Mouse (Mus musculus): ENCODE data around the gene Pik3r2. TPM values are rescaled to one million over a fixed set of nuclear protein-coding genes. Genes with fewer than 3 reads are reported as not detected.

Pik3r2 gene
- total RNA-seq, 2 experiments from 2014 or later = 23.6 to 24.5 TPM

DNA sequence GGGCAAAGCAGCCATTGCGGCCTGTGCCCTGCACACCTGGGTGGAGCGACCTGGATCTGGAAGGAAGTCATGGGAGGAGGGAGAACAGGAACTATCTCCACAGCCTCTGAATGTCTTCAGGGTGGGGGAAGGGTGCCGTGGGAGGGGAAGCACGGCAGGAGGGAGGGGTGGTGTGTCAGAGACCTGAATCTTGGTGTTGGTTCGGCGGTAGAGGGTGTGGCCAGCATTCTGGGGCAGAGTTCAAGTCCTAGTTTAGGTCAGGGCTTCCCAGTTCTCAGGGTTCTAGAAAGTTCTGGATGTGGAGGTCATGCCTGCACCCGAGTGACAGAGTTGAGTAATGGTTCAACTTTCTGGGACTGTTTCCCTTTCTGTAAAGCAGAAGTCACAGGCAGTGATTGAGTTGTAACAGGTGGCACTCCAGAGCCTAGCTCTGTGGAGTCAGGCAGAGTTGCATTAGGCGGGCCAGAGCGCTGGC is 56.7 kb downstream of the Pik3r2 start:
- intact Hi-C loops (cut with DNase I) = loop anchor here (1.0 to 5.0 kb wide), 4 partner anchors 32 to 121 kb away; no protein-coding TSS in a partner anchor
- peak in 1 of 2 experiments; percentile 26 for DNase-seq

DNA sequence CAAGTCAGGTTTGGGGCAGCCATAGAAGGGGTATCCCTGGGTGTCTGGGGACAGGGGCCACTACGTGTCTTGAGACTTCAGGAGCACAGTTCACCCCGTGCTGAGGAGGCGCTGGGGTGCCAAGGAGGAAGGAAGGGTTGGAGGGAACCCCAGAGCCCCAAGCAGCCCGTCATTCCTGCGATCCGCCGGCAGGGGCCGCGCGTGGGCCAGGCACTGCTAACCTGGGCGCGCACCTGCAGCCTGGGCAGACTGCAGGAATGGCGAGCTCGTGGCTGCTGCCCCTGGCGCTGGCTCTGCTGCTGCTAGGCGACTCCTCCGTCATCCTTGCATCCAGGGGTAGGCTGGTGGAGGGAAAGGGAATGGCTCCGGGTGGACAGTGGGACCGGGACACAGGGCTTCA is 58.2 kb downstream of the Pik3r2 start, which contains the start of gene Gm3336:
Gm3336 (plus strand) TSS at position 247 of the 400 bp plus-strand sequence.
- peak; percentile 62 to 71 for DNase-seq
- intact Hi-C loops (cut with DNase I) = loop anchor here (1.0 kb wide), 1 partner anchor 126 kb away; no protein-coding TSS in a partner anchor

Small RNA genes lying within 50 kb of the gene (microRNA-seq; reads per million reads assigned to microRNA genes)
- 2.2 to 4.7 reads per million in 2 experiments for gene Mir7240 (ENCODE audit: borderline number of aligned reads in 2 of 2)

Other genes starting within 250 kb of the Pik3r2 start
- 100 to 1,000 TPM; 133 to 138 TPM for gene Fkbp8, start 249.0 kb downstream of the Pik3r2 start, total RNA-seq (2021)
- 10 to 100 TPM; 88.4 to 91.4 TPM for gene Kxd1, start 248.8 kb downstream of the Pik3r2 start, total RNA-seq (2021)
- 10 to 100 TPM; 12.0 to 12.1 TPM for gene Ell, start 237.3 kb downstream of the Pik3r2 start, total RNA-seq (2021)
- gene Isyna1, start 182.3 kb downstream of the Pik3r2 start, total RNA-seq (2021) = 10 to 100 TPM; 22.2 to 25.8 TPM
- 10 to 100 TPM; 28.9 to 35.0 TPM for gene Ssbp4, start 167.8 kb downstream of the Pik3r2 start, total RNA-seq (2021)
- gene Lrrc25, start 160.6 kb downstream of the Pik3r2 start, total RNA-seq (2021) = 1 to 10 TPM; 1.9 to 3.0 TPM
- gene Gdf15, start 144.3 kb downstream of the Pik3r2 start, total RNA-seq (2021) = 1 to 10 TPM in 1 of 2 experiments, under 1 TPM in 1; 0.22 to 1.6 TPM
- 10 to 100 TPM; 39.6 to 44.9 TPM for gene Pgpep1, start 116.3 kb downstream of the Pik3r2 start, total RNA-seq (2021)
- gene Lsm4, start 103.5 kb downstream of the Pik3r2 start, total RNA-seq (2021) = 10 to 100 TPM; 64.0 to 66.8 TPM
- gene Jund, start 77.8 kb downstream of the Pik3r2 start, total RNA-seq (2021) = 100 to 1,000 TPM; 124 to 138 TPM
- under 1 TPM in 1 of 2 experiments, not detected in 1; 0.06 TPM for gene Iqcn, start 73.3 kb downstream of the Pik3r2 start, total RNA-seq (2021)
- not detected for gene Gm3336, start 58.2 kb downstream of the Pik3r2 start, total RNA-seq (2021)
- gene Pde4c, start 53.0 kb downstream of the Pik3r2 start, total RNA-seq (2021) = 1 to 10 TPM; 2.0 to 3.7 TPM
- gene Rab3a, start 22.0 kb downstream of the Pik3r2 start, total RNA-seq (2021) = 10 to 100 TPM; 45.0 to 49.3 TPM
- gene Mpv17l2, start 15.8 kb downstream of the Pik3r2 start, total RNA-seq (2021) = 10 to 100 TPM; 28.0 to 30.8 TPM
- gene Mast3, start 28.3 kb upstream of the Pik3r2 start, total RNA-seq (2021) = 1 to 10 TPM; 6.4 to 8.9 TPM
- gene Il12rb1, start 31.7 kb upstream of the Pik3r2 start, total RNA-seq (2021) = not detected
- gene Arrdc2, start 63.0 kb upstream of the Pik3r2 start, total RNA-seq (2021) = 10 to 100 TPM; 11.3 to 11.4 TPM
- gene Kcnn1, start 86.5 kb upstream of the Pik3r2 start, total RNA-seq (2021) = 10 to 100 TPM; 10.4 to 13.6 TPM
- gene Ccdc124, start 97.2 kb upstream of the Pik3r2 start, total RNA-seq (2021) = 10 to 100 TPM; 45.2 to 49.4 TPM
- gene Slc5a5, start 116.0 kb upstream of the Pik3r2 start, total RNA-seq (2021) = not detected
- gene Rpl18a, start 120.7 kb upstream of the Pik3r2 start, total RNA-seq (2021) = 100 to 1,000 TPM; 895 to 990 TPM
- gene Map1s, start 129.2 kb upstream of the Pik3r2 start, total RNA-seq (2021) = 10 to 100 TPM; 18.1 to 20.3 TPM

All from heart, postnatal 36 days (tissue).